Mouse (Mus musculus): ENCODE data around the gene Bmp3.

GRCm38 (mm10) chr5:98878891-98879290 lies 24.7 kb downstream of the Bmp3 start:
- no peak for TF ChIP-seq CTCF (IDR thresholded peaks at IDR 0.05; ENCODE audit: low read depth, low read length)
- TF ChIP-seq POLR2AphosphoS5 (IDR thresholded peaks at IDR 0.05; ENCODE audit: insufficient replicate concordance, low read depth, low read length), result no peak
- no peak for TF ChIP-seq GATA1 (IDR thresholded peaks at IDR 0.05; ENCODE audit: borderline replicate concordance, low read length)

Measured in G1E (cell line).